Mouse (Mus musculus) forelimb bud, embryonic 11.5 days (tissue): ENCODE data around the gene Slc10a2.
A peak's percentile ranks its signal among the peaks of the same experiment; 100 is the strongest.
"Not testable (repeated sequence)": the region's sequence is repeated elsewhere in the genome, so short reads cannot be mapped to it uniquely, and the experiment has no call there.

ENCODE experiments used
- DNase-seq: peaks from one replicate; pipeline ENCODE4 v3.0.0-alpha.2; 2012; ENCODE audit warnings: low read depth, low spot score

Slc10a2 gene

DNA sequence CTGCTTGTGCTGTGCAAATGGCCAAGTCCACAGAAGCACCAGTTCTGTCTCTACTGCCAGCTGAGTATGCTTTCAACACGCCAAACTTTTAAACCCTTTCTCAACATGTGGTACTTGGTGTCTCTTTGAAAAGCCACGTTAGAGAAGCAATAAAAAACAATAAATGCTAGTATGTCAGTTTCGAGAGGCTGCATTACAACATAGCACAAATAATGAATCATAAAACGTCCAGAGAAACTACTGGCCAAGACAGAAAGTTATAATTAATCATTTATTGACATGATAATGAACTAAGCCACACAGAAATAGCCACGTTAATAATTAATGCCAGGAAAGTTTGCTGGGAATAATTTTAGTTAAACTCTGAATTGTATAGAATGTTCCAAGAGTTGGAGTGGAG lies at the start of gene Slc10a2:
Slc10a2 (minus strand) TSS at position 166 of the 400 bp plus-strand sequence.
- no peak for DNase-seq

- no peak for DNase-seq
Observed at GRCm38 (mm10) chr8:5129322-5129829, 24.2 kb upstream of the Slc10a2 start.

DNA sequence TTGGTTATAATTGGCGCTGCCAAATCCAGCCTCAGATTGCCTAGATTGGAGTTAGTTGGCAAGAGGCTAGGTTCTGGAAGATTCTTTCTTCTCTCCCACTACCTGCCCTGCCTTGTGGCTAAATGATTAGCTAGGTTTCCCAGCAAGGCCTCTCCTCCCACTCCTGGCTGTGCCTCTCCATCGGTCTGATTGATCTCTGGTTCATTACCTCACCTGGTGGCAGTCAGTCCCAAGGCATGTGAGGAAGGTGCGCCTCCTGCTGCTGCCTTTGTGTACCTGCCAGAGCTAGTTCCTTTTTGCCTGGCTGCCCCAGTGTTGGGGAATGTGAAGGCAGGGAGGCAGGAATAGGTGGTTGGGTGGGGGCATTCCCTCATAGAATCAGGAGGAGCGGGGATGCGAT lies 1.7 kb upstream of the Slc10a2 start:
- DNase-seq = no peak

DNA sequence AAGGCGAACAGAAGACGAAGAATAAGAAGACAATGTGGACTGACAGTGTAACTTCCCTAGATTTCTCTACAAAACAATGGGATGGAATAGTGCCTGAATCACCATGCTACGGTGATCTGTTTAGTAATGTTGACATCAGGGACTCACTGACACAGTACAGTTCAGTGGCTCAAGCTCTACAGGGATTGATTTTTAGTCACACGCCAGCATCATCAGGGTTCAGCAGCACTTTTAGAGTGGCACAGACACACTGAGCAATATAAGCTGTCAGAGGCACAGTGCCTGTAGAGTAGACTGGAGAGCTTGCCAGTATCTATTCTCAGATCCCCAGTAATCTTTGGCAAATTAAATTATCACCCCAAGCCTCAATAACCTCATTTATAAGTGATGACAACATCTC lies 9.8 kb downstream of the Slc10a2 start:
- no peak for DNase-seq

GRCm38 (mm10) chr8:5093991-5094390 lies 11.2 kb downstream of the Slc10a2 start:
- DNase-seq = not testable (repeated sequence)

- no peak for DNase-seq
Observed at GRCm38 (mm10) chr8:5073654-5074293, 31.4 kb downstream of the Slc10a2 start.

GRCm38 (mm10) chr8:5058888-5059287 lies 46.3 kb downstream of the Slc10a2 start:
- no peak for DNase-seq

DNA sequence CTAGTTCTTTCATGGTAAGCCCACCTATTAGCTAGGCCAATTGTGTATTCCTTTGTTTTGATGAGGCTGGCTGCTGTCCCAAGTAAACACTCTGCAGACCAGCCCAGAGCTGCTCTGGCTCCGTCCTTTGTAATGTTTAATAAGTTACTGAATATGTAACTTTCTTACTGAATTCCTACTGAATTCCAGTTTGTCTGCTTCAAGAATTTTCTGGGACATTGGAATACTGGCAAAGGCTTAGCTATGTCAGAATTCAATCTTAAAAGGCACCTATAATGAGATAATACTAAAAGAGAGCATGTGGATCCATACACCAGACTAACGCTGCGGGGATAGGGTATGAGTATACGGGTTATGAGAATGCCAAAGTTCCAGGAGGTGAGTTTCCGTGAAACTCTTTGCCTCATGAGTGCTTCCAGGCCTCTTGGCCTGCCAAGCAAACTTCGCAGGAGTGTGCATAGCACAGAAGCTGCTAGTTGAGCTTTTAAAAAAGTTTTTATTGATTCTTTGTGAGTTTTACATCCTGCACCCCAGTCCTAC lies 60.7 kb downstream of the Slc10a2 start:
- not testable (repeated sequence) for DNase-seq

GRCm38 (mm10) chr8:5038811-5039561 lies 66.2 kb downstream of the Slc10a2 start:
- DNase-seq = peak; percentile 78
